Mouse (Mus musculus): ENCODE data around the gene Mfsd4b2. TPM values are rescaled to one million over a fixed set of nuclear protein-coding genes. Genes with fewer than 3 reads are reported as not detected.

Mfsd4b2 gene
- total and polyA plus RNA-seq, 2 experiments from 2014 or later = not detected

- no peak overlapping the region for H3K4me2 ChIP-seq (ENCODE audit: low read depth)
- TF ChIP-seq CTCF (IDR thresholded peaks at IDR 0.05; ENCODE audit: low read depth) = no peak
- no peak overlapping the region for H3K4me3 ChIP-seq (ENCODE audit: low read depth, low read length)
- ATAC-seq = no peak
- no peak overlapping the region for H3K9ac ChIP-seq
- no peaks in the 10 kb centered on the region for H3K4me1 ChIP-seq (ENCODE audit: insufficient read depth)
- DNase-seq = no peak
- no peaks in the 10 kb centered on the region for H3K9me3 ChIP-seq (ENCODE audit: low read length)
- no peaks in the 10 kb centered on the region for H3K27me3 ChIP-seq (ENCODE audit: insufficient read depth, low read length)
- H3K36me3 ChIP-seq (ENCODE audit: insufficient read depth) = no peaks in the 10 kb centered on the region
- H3K27ac ChIP-seq (ENCODE audit: low read depth, low read length) = no peak overlapping the region
Observed at GRCm38 (mm10) chr10:39912616-39913015, 14.1 kb downstream of the Mfsd4b2 start.

DNA sequence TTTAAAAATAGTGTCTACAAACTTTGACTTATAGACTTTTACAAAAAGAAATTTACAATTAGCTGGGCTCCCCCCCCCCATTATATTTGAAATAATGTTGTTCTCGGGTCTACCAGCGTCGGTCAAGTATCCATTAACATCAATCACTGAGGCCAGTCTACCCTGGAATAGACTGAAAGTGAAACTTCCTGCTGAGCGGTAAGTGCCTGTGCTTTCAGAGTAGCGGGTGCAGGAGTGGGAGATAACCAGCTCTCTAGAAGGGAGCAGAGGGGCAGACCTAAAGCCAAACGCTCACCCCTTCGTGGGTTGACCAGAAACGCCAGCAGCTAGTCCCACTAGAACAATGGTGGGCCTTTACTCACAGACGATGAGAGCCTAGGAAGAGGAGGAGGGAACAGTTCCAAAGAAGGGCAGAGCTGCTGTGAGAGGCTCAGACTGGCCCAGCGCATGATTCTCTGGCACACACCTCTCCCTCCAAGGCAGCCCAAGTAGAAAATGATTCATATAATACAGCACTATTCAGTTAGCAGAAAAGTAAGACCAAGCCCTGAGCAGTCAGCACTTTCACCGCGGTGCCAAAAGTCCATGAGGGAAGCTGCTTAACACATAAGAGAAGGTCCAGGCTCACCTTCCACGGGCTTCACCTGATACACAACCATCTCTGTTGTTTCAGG lies 17.8 kb downstream of the Mfsd4b2 start:
- H3K4me1 ChIP-seq (ENCODE audit: insufficient read depth) = no peaks in the 10 kb centered on the region
- no peaks in the 10 kb centered on the region for H3K9me3 ChIP-seq (ENCODE audit: low read length)
- H3K27ac ChIP-seq (ENCODE audit: low read depth, low read length) = no peak overlapping the region
- no peaks in the 10 kb centered on the region for H3K36me3 ChIP-seq (ENCODE audit: insufficient read depth)
- no peak for TF ChIP-seq CTCF (IDR thresholded peaks at IDR 0.05; ENCODE audit: low read depth)
- no peak for ATAC-seq
- WGBS = 66% methylated on average over 13 of the region's 13 CpGs
- no peak overlapping the region for H3K9ac ChIP-seq
- H3K4me2 ChIP-seq (ENCODE audit: low read depth) = no peak overlapping the region
- H3K27me3 ChIP-seq (ENCODE audit: insufficient read depth, low read length) = no peaks in the 10 kb centered on the region
- no peak overlapping the region for H3K4me3 ChIP-seq (ENCODE audit: low read depth, low read length)
- no peak for DNase-seq

DNA sequence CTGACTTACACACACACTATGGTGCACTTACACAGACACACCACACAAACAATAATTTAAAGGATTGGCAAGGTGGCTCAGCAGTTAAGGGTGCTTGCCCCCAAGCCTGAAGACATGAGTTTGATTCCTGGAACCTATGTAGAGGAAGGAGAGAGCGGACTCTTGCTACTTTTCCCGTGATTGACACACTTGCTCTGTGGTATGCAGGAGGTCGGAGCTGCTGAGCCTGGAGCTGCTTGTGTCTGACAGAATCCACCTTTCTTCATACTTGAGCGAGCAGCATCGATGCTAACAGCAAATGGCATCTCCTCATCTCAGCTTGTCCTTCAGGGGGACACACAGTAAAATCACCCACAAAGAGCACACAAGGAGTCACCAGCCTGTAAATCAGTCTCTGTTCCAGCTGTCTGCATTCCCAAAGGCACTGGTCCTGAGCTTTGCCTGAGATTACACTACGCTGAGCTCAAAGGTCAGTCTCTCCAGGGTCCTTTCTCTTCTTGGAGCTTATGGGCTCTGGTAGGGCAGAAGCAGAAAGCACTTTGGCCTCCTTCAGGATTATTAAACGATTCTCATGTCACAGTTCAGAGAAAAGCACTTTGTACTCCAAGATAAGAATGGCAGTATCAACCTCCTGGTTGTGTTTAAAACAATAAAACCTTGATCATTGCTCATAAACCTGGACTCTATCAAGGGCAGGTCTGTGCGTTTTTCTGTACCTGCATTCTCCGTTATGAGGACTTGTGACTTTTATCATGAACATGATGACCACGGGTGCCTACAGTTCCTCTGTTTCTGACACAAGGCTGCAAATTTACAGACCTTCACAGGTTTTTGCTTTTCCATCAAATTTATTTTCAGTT lies 19.7 kb downstream of the Mfsd4b2 start:
- no peak overlapping the region for H3K4me2 ChIP-seq (ENCODE audit: low read depth)
- H3K9me3 ChIP-seq (ENCODE audit: low read length) = no peaks in the 10 kb centered on the region
- WGBS = 81% methylated on average over 10 of the region's 10 CpGs
- H3K9ac ChIP-seq = no peak overlapping the region
- ATAC-seq (no peak), DNase-seq (no peak)
- H3K27ac ChIP-seq (ENCODE audit: low read depth, low read length) = no peak overlapping the region
- no peaks in the 10 kb centered on the region for H3K27me3 ChIP-seq (ENCODE audit: insufficient read depth, low read length)
- no peak overlapping the region for H3K4me3 ChIP-seq (ENCODE audit: low read depth, low read length)
- TF ChIP-seq CTCF (IDR thresholded peaks at IDR 0.05; ENCODE audit: low read depth) = no peak
- no peaks in the 10 kb centered on the region for H3K4me1 ChIP-seq (ENCODE audit: insufficient read depth)
- no peaks in the 10 kb centered on the region for H3K36me3 ChIP-seq (ENCODE audit: insufficient read depth)

- H3K4me1 ChIP-seq (ENCODE audit: insufficient read depth) = no peaks in the 10 kb centered on the region
- H3K4me2 ChIP-seq (ENCODE audit: low read depth) = no peak overlapping the region
- H3K27me3 ChIP-seq (ENCODE audit: insufficient read depth, low read length) = no peaks in the 10 kb centered on the region
- H3K9ac ChIP-seq = no peak overlapping the region
- ATAC-seq (no peak), DNase-seq (no peak)
- no peak overlapping the region for H3K27ac ChIP-seq (ENCODE audit: low read depth, low read length)
- no peak overlapping the region for H3K4me3 ChIP-seq (ENCODE audit: low read depth, low read length)
- H3K9me3 ChIP-seq (ENCODE audit: low read length) = no peaks in the 10 kb centered on the region
- no peak for TF ChIP-seq CTCF (IDR thresholded peaks at IDR 0.05; ENCODE audit: low read depth)
- H3K36me3 ChIP-seq (ENCODE audit: insufficient read depth) = no peaks in the 10 kb centered on the region
- WGBS = 78% methylated on average over 3 of the region's 3 CpGs
Observed at GRCm38 (mm10) chr10:39904191-39904590, 22.5 kb downstream of the Mfsd4b2 start.

DNA sequence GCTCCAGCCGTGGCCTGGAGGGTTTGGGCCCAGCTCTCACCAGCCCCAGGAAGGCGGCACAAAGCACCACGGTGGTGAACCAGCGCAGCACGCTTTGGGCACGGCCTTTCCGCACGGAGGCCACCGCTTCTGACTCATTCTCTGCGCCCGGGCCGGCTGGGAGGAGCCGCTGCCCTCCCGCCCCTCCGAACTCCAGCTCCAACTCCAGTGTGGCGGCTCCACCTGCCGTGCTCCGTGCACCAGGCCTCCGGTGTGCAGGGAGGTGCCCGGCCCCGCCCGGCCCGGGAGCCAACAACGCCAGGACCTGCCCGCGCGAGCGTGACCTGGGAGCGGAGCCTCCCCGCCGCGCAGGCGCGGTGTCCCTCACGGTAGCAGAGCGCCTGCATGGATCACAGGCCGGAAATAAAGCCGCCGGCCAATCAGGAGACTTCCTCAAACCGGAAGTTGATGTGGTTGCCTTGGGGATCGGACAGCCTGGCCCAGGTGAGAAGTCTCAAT lies 27.8 kb downstream of the Mfsd4b2 start, which contains the start of gene Mfsd4b4:
Gene Mfsd4b4, minus strand, starts transcription at position 365 of the 498 bp plus-strand sequence.
- peak; percentile 94 for DNase-seq
- Histone ChIP-seq H3K9ac (peak within 1 kb of the TSS; percentile 87), H3K9me3 (ENCODE audit: low read length) (no peaks in the 10 kb centered on the region), H3K27me3 (ENCODE audit: insufficient read depth, low read length) (no peaks in the 10 kb centered on the region), H3K27ac (ENCODE audit: low read depth, low read length) (peak within 1 kb of the TSS; percentile 84), H3K4me3 (ENCODE audit: low read depth, low read length) (peak within 1 kb of the TSS; percentile 89), H3K4me2 (ENCODE audit: low read depth) (peak within 1 kb of the TSS; percentile 78), H3K36me3 (ENCODE audit: insufficient read depth) (no peaks in the 10 kb centered on the region), H3K4me1 (ENCODE audit: insufficient read depth) (no peaks in the 10 kb centered on the region)
- WGBS = under 1% methylated on average over 40 of the region's 41 CpGs
- peak; percentile 98 for ATAC-seq
- TF ChIP-seq CTCF (IDR thresholded peaks at IDR 0.05; ENCODE audit: low read depth) = no peak

GRCm38 (mm10) chr10:39896503-39896902 lies 30.2 kb downstream of the Mfsd4b2 start:
- ATAC-seq = no peak
- WGBS = 78% methylated on average over 5 of the region's 5 CpGs
- H3K4me3 ChIP-seq (ENCODE audit: low read depth, low read length) = no peak overlapping the region
- no peak overlapping the region for H3K4me2 ChIP-seq (ENCODE audit: low read depth)
- no peaks in the 10 kb centered on the region for H3K4me1 ChIP-seq (ENCODE audit: insufficient read depth)
- no peak for DNase-seq
- peak; percentile 30; the same call in 1 of the 2 replicates for TF ChIP-seq CTCF (IDR thresholded peaks at IDR 0.05; ENCODE audit: low read depth)
- H3K9me3 ChIP-seq (ENCODE audit: low read length) = no peaks in the 10 kb centered on the region
- no peaks in the 10 kb centered on the region for H3K36me3 ChIP-seq (ENCODE audit: insufficient read depth)
- no peak overlapping the region for H3K27ac ChIP-seq (ENCODE audit: low read depth, low read length)
- H3K9ac ChIP-seq = no peak overlapping the region
- H3K27me3 ChIP-seq (ENCODE audit: insufficient read depth, low read length) = no peaks in the 10 kb centered on the region

Data from forebrain, postnatal 0 days (tissue).